Mouse (Mus musculus): ENCODE data around the gene Slco6c1. TPM values are rescaled to one million over a fixed set of nuclear protein-coding genes. Genes with fewer than 3 reads are reported as not detected.

The Slco6c1 gene
- total RNA-seq (2021), result not detected

GRCm38 (mm10) chr1:97128201-97128600, at the start of gene Slco6c1:
Slco6c1 (minus strand) TSS chr1:97128301.
- intact Hi-C loops (cut with DNase I), result loop anchor here (5.0 kb wide), 1 partner anchor 194 kb away; no protein-coding TSS in a partner anchor
- DNase-seq, result no peak

GRCm38 (mm10) chr1:97038982-97039381, 89.1 kb downstream of the Slco6c1 start:
- DNase-seq, result no peak
- intact Hi-C loops (cut with DNase I), result loop anchor here (5.0 kb wide), 1 partner anchor 648 kb away; no protein-coding TSS in a partner anchor

- intact Hi-C loops (cut with DNase I), result loop anchor here (5.0 kb wide), 1 partner anchor 649 kb away; no protein-coding TSS in a partner anchor
- DNase-seq, result no peak
These were observed 89.6 kb downstream of the Slco6c1 start for GRCm38 (mm10) chr1:97038548-97038947.

GRCm38 (mm10) chr1:97037955-97038354, 90.1 kb downstream of the Slco6c1 start:
- no peak for DNase-seq
- intact Hi-C loops (cut with DNase I), result loop anchor here (5.0 kb wide), 1 partner anchor 649 kb away; no protein-coding TSS in a partner anchor

- intact Hi-C loops (cut with DNase I), result no loop called here
- no peak for DNase-seq
These were observed 106.7 kb downstream of the Slco6c1 start for GRCm38 (mm10) chr1:97021388-97021787.

GRCm38 (mm10) chr1:97019404-97019803, 108.7 kb downstream of the Slco6c1 start:
- no peak for DNase-seq
- intact Hi-C loops (cut with DNase I), result loop anchor here (2.0 kb wide), 1 partner anchor 173 kb away; no protein-coding TSS in a partner anchor

GRCm38 (mm10) chr1:97018978-97019377, 109.1 kb downstream of the Slco6c1 start:
- intact Hi-C loops (cut with DNase I), result loop anchor here (2.0 kb wide), 1 partner anchor 172 kb away; no protein-coding TSS in a partner anchor
- no peak for DNase-seq
